Mouse (Mus musculus) T-cell, adult 2 months (primary cell): ENCODE results near the gene Hmgb1.

Experiments
- DNase-seq: peaks from one replicate; pipeline ENCODE4 v3.0.0; 2022; ENCODE audit warnings: low spot score

Gene Hmgb1

DNA sequence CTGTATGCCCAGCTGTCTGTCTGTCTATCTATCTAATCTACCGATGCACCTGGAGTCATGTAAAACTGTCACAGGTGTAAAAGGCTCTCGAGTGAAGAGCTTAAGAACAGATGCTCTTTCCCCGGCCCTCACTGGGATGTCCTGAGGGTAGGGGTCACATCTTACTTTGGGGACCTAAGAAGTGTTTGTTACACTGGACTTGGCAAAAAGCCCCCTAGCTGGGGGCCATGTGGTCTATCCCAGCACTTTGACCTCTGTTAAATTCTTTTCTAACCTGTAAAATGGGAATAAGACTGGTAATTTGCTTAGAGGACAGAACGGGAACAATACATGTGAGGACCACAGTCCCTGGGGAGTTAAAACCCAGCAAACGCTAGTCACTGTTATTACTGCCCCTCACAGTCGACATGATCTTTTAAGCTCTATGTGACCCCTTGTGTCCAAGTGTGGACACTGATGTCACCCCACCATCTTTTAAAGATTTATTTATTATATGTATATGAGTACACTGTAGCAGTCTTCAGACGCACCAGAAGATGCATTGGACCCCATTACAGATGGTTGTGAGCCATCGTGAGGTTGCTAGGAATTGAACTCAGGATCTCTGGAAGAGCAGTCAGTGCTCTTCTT is 80.1 kb downstream of the Hmgb1 start:
- no peak for DNase-seq

GRCm38 (mm10) chr5:149101869-149102268 is 82.4 kb downstream of the Hmgb1 start:
- DNase-seq: no peak

- no peak for DNase-seq
Observed at GRCm38 (mm10) chr5:149100091-149100490, 84.2 kb downstream of the Hmgb1 start.

DNA sequence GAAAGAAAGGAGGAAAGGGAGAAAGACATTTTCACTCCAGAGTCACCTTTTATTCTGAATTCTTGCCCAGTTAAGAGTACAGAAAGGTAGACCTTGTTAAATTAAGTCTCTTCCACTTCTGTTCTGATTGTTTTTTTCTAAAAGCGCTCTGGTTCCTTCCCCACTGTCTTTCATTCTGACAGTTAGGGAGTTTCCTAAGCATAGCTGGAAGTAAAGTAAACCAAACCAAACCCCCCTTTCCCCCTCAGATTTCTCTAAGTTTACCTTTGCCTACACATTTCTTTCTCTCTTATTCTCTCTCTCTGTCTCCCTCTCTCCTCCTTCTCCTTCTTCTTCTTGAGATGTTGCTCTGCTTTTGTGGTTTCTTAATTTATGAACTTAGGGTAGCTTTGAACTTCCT is 85.3 kb downstream of the Hmgb1 start:
- DNase-seq: no peak

GRCm38 (mm10) chr5:149097841-149098240 is 86.4 kb downstream of the Hmgb1 start:
- no peak for DNase-seq

DNA sequence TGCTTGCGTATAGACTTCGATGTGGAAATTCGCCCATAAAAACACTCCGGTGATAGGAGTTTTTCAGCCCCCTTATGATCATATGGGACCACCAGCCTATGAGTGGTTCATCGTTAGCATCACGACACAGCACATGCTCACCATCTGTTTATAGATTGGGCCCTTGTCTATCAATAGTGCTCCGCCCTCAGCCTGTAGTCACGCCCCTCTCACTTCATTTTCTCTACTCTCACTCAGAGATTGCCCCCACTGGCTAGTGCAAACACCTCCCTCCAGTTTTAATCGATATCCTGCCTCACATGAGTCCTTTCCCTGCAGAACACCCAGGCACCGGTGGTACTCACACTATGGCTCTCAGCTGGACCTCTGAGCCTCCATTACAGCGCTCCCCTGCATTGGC is 88.0 kb downstream of the Hmgb1 start:
- no peak for DNase-seq

DNA sequence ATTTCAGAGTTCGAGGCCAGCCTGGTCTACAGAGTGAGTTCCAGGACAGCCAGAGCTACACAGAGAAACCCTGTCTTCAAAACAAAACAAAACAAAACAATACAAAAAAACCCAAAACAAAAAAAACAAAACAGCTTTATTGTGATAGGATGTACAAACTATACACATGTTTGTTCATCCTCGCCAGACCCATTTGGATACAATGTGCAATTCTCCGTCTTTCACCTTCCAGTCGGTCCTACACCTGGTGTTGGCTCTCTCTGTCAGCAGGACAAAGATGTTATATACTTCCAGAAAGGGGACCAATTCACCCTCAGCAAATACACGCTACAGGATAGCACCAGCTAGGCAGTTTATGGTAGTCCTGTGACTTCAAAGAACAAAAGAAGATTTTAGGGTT is 91.4 kb downstream of the Hmgb1 start:
- DNase-seq: no peak

DNA sequence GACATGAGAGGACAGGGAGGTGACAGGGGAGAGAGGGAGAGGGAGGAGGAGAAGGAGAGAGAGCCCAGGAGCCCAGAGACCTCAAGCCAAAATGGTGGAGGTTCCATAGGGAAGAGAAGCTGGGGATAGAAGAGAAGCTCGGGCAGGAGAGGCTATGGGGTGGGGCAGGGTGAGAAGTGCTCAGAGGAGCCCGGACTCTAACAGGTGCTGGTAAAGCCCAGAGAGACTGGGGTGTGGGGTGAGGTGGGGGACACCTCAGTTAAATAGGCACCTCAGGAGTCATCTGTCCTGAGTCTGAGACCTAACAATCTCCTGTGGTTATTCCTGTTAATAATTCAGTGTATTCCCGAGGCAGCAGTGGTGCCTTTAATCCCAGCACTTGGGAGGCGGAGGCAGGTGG is 91.8 kb downstream of the Hmgb1 start:
- DNase-seq: no peak

- no peak for DNase-seq
Observed at GRCm38 (mm10) chr5:149091256-149091655, 93.0 kb downstream of the Hmgb1 start.

DNA sequence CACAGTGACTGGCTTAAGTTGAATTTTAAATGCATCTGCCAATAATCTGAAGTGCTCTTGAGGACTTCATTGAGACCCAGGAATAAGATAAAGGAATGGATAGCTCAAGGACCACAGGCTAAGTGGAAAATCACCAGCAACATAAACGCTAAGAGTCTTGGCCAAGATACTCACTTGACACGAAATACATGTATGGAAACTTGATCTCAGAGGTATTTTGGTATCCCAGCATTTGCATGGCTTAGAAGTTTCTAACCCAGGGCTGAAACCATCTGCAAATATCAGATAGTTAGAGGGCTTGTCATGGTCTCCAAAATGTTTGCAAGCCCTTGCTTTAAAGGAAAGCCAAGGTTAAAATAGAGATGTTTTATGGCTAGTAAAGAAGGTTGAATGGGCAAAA is 94.4 kb downstream of the Hmgb1 start:
- DNase-seq: no peak

DNA sequence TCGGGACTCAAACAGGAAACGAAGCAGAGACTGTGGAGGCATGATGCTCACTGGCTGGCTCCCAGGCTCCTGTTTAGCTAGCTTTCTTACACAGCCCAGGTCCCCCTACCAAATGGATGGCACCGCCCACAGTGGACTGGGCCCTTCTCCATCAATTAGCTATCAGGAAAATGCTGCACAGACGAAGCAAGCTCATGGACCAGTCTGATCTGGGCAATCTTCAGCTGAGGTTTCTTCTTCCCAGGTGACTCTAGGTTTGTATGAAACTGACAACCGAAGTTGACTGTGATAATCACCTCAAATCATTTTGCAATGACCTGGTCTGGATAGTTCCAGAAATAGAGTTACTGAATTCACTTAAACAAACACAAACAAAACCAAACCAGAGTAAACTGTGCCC is 94.8 kb downstream of the Hmgb1 start:
- DNase-seq: no peak

GRCm38 (mm10) chr5:149088891-149089290 is 95.4 kb downstream of the Hmgb1 start:
- no peak for DNase-seq

GRCm38 (mm10) chr5:149088149-149088548 is 96.1 kb downstream of the Hmgb1 start:
- DNase-seq: no peak

DNA sequence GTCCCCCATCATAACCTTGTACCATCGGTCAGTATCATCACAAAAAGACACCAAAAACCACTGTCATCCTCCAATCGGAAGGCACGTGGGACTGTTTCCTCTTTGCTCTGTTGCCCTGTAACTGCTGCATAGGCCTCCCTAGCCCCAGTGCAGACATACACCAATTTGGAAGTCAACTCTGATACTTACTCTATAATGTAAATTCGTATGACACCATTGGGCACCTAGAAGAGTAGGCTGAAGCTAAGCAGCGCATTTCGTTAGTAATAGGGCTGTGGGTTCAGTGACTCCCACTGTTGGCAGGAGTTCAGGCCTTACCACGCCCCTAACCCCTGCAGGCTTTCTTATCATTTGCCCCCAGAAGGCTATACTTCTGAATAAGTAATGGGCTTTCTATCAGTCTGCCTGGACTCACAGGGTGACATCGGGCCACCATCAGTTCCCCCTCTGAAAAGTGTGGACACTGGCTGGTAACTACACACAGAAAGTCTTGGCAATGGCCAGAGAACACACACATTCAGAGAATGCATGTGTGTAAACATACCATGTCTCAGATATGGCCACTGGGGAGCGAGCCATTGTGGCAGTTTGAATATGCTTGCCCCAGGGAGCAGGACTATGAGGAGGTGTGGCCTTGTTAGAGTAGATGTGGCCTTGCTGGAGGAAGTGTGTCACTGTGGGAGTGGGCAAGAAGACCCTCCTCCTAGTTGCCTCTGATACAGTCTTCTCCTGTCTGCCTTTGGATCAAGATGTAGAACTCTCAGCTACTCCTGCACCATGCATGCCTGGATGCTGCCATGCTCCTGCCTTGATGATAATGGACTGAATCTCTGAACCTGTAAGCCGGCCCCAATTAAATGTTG is 97.7 kb downstream of the Hmgb1 start:
- DNase-seq: no peak

GRCm38 (mm10) chr5:149080466-149080865 is 103.8 kb downstream of the Hmgb1 start:
- DNase-seq: peak; percentile 87

- DNase-seq: peak; percentile 22
Observed at GRCm38 (mm10) chr5:149079758-149080150, 104.5 kb downstream of the Hmgb1 start.

- DNase-seq: no peak
Observed at GRCm38 (mm10) chr5:149079018-149079757, 105.1 kb downstream of the Hmgb1 start.

DNA sequence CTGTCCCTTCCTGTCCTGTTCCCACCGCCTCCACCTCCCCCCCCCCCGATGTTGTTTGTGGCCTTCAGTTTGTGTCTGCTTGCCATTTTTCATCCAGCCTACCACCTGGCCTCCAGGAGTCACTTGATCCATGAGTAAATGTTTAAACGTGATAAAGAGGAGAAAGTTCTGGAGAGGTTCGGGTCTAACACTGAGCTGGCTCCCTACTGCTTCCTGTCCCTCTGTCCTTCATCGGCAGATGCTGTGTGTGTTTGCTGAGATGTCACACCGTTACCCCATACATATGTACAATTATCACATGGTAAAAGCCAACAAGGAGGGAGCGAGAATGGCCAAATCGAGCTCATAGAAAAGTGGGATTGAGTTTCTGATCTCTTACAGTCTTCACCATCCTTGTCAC is 107.2 kb downstream of the Hmgb1 start:
- no peak for DNase-seq

- no peak for DNase-seq
Observed at GRCm38 (mm10) chr5:149071546-149071945, 112.7 kb downstream of the Hmgb1 start.

GRCm38 (mm10) chr5:149068745-149069144 is 115.5 kb downstream of the Hmgb1 start:
- DNase-seq: no peak

DNA sequence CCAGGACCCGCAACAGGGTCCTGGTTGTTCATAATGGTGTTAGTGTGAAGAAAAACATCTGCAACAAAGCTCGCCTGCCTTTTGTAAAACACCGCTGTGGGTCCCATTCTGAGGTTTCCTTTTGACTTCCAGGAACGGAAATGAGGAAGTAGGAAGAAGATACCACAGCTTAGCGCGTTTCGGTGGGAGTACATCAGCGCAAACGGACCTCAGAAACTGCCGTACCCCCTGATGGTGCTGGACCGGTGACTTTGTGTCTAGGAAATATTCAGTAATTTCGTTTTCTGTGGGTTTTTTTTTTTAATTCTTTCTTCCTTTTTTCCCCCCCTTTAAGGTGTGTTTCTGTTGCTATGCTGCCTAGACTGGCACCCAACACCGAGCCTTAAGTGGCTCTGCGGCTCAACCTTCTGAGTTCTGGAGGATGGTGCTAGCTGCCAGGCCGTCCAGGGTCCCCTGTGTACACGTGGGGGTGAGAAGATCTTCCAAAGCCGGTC is 116.0 kb downstream of the Hmgb1 start:
- peak; percentile 18 for DNase-seq

- peak; percentile 20 for DNase-seq
Observed at GRCm38 (mm10) chr5:149067501-149067961, 116.8 kb downstream of the Hmgb1 start.

GRCm38 (mm10) chr5:149062833-149063232 is 121.5 kb downstream of the Hmgb1 start:
- DNase-seq: no peak
